Mouse (Mus musculus): ENCODE results near the gene Iqcd. TPM values are rescaled to one million over a fixed set of nuclear protein-coding genes. Genes with fewer than 3 reads are reported as not detected.

Iqcd gene
- total RNA-seq (2022), result not detected

GRCm38 (mm10) chr5:120588569-120589094, at the start of gene Iqcd, which contains the start of gene Tpcn1:
Iqcd (plus strand) TSS chr5:120589016.
Tpcn1 (minus strand) TSS chr5:120588673.
- DNase-seq (ENCODE audit: low spot score in 2 of 2), result peak; percentile 98 to 99

- no peak for DNase-seq (ENCODE audit: low spot score in 2 of 2)
These were observed 40.5 kb upstream of the Iqcd start for GRCm38 (mm10) chr5:120548236-120548850.

GRCm38 (mm10) chr5:120550137-120550536, 38.7 kb upstream of the Iqcd start:
- DNase-seq (ENCODE audit: low spot score in 2 of 2), result no peak

- DNase-seq (ENCODE audit: low spot score in 2 of 2), result no peak
These were observed 38.1 kb upstream of the Iqcd start for GRCm38 (mm10) chr5:120550673-120551072.

- DNase-seq (ENCODE audit: low spot score in 2 of 2), result no peak
These were observed 32.9 kb upstream of the Iqcd start for GRCm38 (mm10) chr5:120555871-120556270.

GRCm38 (mm10) chr5:120558041-120558440, 30.8 kb upstream of the Iqcd start:
- DNase-seq (ENCODE audit: low spot score in 2 of 2), result no peak

GRCm38 (mm10) chr5:120558762-120559161, 30.1 kb upstream of the Iqcd start:
- no peak for DNase-seq (ENCODE audit: low spot score in 2 of 2)

GRCm38 (mm10) chr5:120560129-120560615, 28.6 kb upstream of the Iqcd start:
- DNase-seq (ENCODE audit: low spot score in 2 of 2), result no peak

- peak; percentile 76 to 90 for DNase-seq (ENCODE audit: low spot score in 2 of 2)
These were observed 28.1 kb upstream of the Iqcd start for GRCm38 (mm10) chr5:120560616-120561311.

GRCm38 (mm10) chr5:120562956-120563913, 25.6 kb upstream of the Iqcd start:
- peak; percentile 79 to 89 for DNase-seq (ENCODE audit: low spot score in 2 of 2)

- DNase-seq (ENCODE audit: low spot score in 2 of 2), result no peak
These were observed 24.9 kb upstream of the Iqcd start for GRCm38 (mm10) chr5:120563914-120564311.

- no peak for DNase-seq (ENCODE audit: low spot score in 2 of 2)
These were observed 23.5 kb upstream of the Iqcd start for GRCm38 (mm10) chr5:120565171-120565905.

- no peak for DNase-seq (ENCODE audit: low spot score in 2 of 2)
These were observed 22.7 kb upstream of the Iqcd start for GRCm38 (mm10) chr5:120566101-120566500.

GRCm38 (mm10) chr5:120566681-120567252, 22.0 kb upstream of the Iqcd start:
- DNase-seq (ENCODE audit: low spot score in 2 of 2), result no peak

- peak; percentile 63 to 72 for DNase-seq (ENCODE audit: low spot score in 2 of 2)
These were observed 21.5 kb upstream of the Iqcd start for GRCm38 (mm10) chr5:120567253-120567701.

GRCm38 (mm10) chr5:120567761-120568211, 21.0 kb upstream of the Iqcd start:
- no peak for DNase-seq (ENCODE audit: low spot score in 2 of 2)

- DNase-seq (ENCODE audit: low spot score in 2 of 2), result no peak
These were observed 20.5 kb upstream of the Iqcd start for GRCm38 (mm10) chr5:120568336-120568768.

- no peak for DNase-seq (ENCODE audit: low spot score in 2 of 2)
These were observed 19.9 kb upstream of the Iqcd start for GRCm38 (mm10) chr5:120568964-120569363.

GRCm38 (mm10) chr5:120569791-120570190, 19.0 kb upstream of the Iqcd start:
- no peak for DNase-seq (ENCODE audit: low spot score in 2 of 2)

- DNase-seq (ENCODE audit: low spot score in 2 of 2), result no peak
These were observed 18.4 kb upstream of the Iqcd start for GRCm38 (mm10) chr5:120570289-120570897.

Measured in gastrocnemius, adult 8-10 months (tissue).